Mouse (Mus musculus) G1E (cell line): ENCODE measurements at regions not wholly inside any gene's neighbourhood (a gene's known extent, or its start where the extent isn't known, plus 50 kb on each side); places are given as distances from the start of the nearest gene placed in this dataset.

Experiments used
- ATAC-seq: 2 replicates; pipeline ENCODE4 v1.8.0; 2016; ENCODE audit warnings: mild to moderate bottlenecking; ENCODE audit not compliant: insufficient number of reproducible peaks, poor library complexity, low FRiP score, severe bottlenecking; ENCODE audit errors: extremely low read depth
- DNase-seq: peaks from one replicate; pipeline ENCODE4 v3.0.0; 2012; ENCODE audit warnings: low spot score
- H3K27me3 ChIP-seq: 2 replicates; pipeline ENCODE4 v1.6.1; 2012; ENCODE audit warnings: mild to moderate bottlenecking, low read length, inconsistent platforms; ENCODE audit not compliant: insufficient read depth
- H3K36me3 ChIP-seq: replicated peaks from 2 replicates; pipeline ENCODE3; 2012; ENCODE audit warnings: mild to moderate bottlenecking, inconsistent platforms
- H3K4me1 ChIP-seq: 2 replicates; pipeline ENCODE4 v1.6.1; 2012; ENCODE audit warnings: low read depth, low read length, inconsistent platforms, mixed read lengths; ENCODE audit not compliant: insufficient read depth
- H3K4me3 ChIP-seq: 2 replicates; pipeline ENCODE4 v1.5.1; 2012; ENCODE audit warnings: low read depth, mild to moderate bottlenecking, inconsistent platforms, low read length, moderate library complexity, mixed read lengths
- H3K9me3 ChIP-seq: replicated peaks from 2 replicates; pipeline ENCODE4 v1.6.1; 2012; ENCODE audit warnings: inconsistent platforms
- CTCF ChIP-seq: IDR thresholded peaks from 2 replicates; pipeline ENCODE4 v1.5.1; 2012; ENCODE audit warnings: low read depth, low read length, inconsistent platforms, mixed read lengths
- GATA1 ChIP-seq: IDR thresholded peaks from 2 replicates; pipeline ENCODE4 v1.6.1; 2012; ENCODE audit warnings: borderline replicate concordance, low read length, inconsistent platforms, mixed read lengths
- GATA2 ChIP-seq: IDR thresholded peaks from 2 replicates; pipeline ENCODE4 v1.6.1; 2012; ENCODE audit warnings: low read depth, low read length, inconsistent platforms, borderline replicate concordance
- POLR2AphosphoS5 ChIP-seq: IDR thresholded peaks from 2 replicates; pipeline ENCODE4 v1.6.1; 2012; ENCODE audit warnings: low read depth, low read length, inconsistent platforms; ENCODE audit not compliant: insufficient replicate concordance
- TAL1 ChIP-seq: conservative IDR thresholded peaks from 2 replicates; pipeline ENCODE4 v1.6.1; 2012; ENCODE audit warnings: low read depth, low read length, inconsistent platforms, mixed read lengths

DNA sequence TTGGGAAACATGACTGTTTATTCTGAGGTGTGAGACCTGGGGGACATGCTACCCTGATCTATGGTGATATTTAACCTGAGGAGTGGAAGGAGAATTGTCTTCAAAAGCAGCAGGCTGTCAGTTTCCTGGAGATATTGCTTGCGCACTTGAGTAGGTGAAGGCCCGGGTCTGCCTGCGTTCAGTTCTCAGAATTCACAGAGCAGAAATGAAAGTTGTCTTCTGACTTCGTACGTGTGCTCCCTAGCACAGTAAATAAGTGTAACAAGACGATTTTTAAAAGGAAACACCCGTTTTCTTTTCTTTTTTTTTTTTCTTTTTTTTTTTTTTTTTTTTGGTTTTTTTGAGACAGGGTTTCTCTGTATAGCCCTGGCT is 74.4 kb downstream of the Zfp281 start:
- Histone ChIP-seq H3K9me3 (peaks cover 2% of the 10 kb centered on the region), H3K36me3 (no peaks in the 10 kb centered on the region), H3K4me3 (no peak overlapping the region), H3K27me3 (no peaks in the 10 kb centered on the region), H3K4me1 (peaks cover 2% of the 10 kb centered on the region; the same call in 1 of the 2 replicates)
- DNase-seq (no peak), ATAC-seq (no peak)
- no peak for TF ChIP-seq POLR2AphosphoS5
- TF ChIP-seq GATA2, result no peak
- TF ChIP-seq CTCF, result no peak
- no peak for TF ChIP-seq GATA1
- no peak for TF ChIP-seq TAL1

DNA sequence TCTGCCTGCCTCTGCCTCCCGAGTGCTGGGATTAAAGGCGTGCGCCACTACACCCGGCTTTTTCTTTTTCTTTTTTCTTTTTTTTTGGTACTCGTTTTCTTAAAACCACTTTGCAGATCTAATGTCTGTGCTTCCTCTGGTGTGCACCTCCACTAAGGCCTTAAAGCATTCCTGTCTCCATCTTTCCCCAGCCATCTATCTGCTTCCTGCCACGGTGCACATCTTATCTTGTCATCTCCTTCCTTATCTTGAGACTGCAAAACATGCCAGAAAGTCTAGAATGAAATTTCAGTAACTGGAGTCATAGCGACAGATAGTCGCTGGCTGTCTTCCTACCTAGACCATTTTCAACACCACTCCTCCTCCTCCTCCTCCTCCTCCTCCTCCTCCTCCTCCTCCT is 74.9 kb downstream of the Zfp281 start:
- H3K27me3 ChIP-seq, result no peaks in the 10 kb centered on the region
- peaks cover 2% of the 10 kb centered on the region; the same call in 1 of the 2 replicates for H3K4me1 ChIP-seq
- TF ChIP-seq TAL1 (no peak), GATA2 (no peak), CTCF (no peak), POLR2AphosphoS5 (no peak), GATA1 (no peak)
- peak; percentile 64 for ATAC-seq
- no peaks in the 10 kb centered on the region for H3K36me3 ChIP-seq
- peaks cover 5% of the 10 kb centered on the region for H3K9me3 ChIP-seq
- no peak for DNase-seq
- H3K4me3 ChIP-seq, result no peak overlapping the region

DNA sequence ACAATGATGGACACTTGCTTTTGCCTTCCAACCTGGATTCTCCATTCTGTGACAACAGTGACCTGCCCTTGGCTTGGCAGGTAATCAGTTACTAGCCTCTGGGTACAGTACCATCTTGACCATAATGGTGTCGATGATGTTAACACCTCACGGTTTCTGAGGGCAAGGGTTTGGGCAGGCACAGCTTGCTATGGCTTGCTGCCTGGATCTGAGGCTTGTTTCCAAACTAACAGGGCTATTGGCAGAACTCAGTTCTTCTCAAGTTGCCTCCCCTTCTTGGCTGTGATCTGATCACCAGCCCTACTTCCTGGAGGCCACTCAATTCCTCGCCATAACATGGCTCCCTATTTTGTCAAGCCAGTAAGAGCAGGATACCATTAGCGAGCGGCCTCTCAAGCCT is 79.4 kb downstream of the Zfp281 start:
- no peak overlapping the region for H3K4me3 ChIP-seq
- DNase-seq (no peak), ATAC-seq (no peak)
- H3K36me3 ChIP-seq, result no peaks in the 10 kb centered on the region
- H3K27me3 ChIP-seq, result no peaks in the 10 kb centered on the region
- peaks cover 28% of the 10 kb centered on the region for H3K9me3 ChIP-seq
- peaks cover 2% of the 10 kb centered on the region; the same call in 1 of the 2 replicates for H3K4me1 ChIP-seq
- TF ChIP-seq CTCF, result no peak
- TF ChIP-seq TAL1, result no peak
- no peak for TF ChIP-seq GATA2
- no peak for TF ChIP-seq POLR2AphosphoS5
- TF ChIP-seq GATA1, result no peak

DNA sequence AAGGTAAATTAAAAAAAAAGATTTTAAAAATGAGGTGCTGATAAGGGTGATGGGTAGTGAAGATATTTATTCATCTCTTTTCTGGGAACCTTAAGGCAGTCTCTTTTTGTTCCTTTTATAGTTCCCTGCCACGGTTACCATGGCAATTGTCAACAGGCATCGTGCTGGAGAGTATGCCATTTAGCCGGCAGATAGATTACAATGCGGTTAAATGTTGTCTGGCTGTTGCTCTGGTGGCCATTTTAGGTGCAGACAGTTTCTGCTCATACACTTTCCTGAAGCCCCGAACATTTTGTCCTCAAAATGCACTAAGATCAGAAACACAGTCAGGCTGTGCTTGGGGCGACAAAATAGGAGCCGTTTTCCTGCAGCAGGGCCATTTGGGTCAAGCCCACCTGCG is 81.8 kb downstream of the Zfp281 start:
- Histone ChIP-seq H3K27me3 (no peaks in the 10 kb centered on the region), H3K4me1 (no peaks in the 10 kb centered on the region), H3K9me3 (peaks cover 32% of the 10 kb centered on the region), H3K36me3 (no peaks in the 10 kb centered on the region), H3K4me3 (no peak overlapping the region)
- no peak for TF ChIP-seq CTCF
- no peak for ATAC-seq
- DNase-seq, result no peak

DNA sequence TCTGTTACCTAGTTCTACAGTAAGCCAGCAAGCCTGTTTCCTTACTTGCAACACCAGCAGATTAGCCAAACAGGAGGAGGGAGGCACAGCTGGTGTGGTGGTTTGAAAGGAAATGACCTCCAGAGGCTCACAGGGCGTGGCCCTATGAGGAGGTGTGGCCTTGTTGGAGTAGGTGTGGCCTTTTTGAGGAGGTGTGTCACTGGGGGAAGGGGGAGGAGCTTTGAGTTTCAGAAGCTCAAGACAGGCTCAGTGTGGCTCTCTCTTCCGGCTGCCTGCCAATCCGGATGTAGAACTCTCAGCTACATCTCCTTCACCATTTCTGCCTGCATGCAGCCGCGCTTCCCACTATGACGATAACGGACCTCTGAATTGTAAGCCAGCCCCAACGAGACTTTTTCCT is 82.7 kb downstream of the Zfp281 start:
- ATAC-seq, result no peak
- TF ChIP-seq POLR2AphosphoS5 (no peak), CTCF (no peak), TAL1 (no peak), GATA1 (no peak), GATA2 (no peak)
- H3K4me3 ChIP-seq, result no peak overlapping the region

DNA sequence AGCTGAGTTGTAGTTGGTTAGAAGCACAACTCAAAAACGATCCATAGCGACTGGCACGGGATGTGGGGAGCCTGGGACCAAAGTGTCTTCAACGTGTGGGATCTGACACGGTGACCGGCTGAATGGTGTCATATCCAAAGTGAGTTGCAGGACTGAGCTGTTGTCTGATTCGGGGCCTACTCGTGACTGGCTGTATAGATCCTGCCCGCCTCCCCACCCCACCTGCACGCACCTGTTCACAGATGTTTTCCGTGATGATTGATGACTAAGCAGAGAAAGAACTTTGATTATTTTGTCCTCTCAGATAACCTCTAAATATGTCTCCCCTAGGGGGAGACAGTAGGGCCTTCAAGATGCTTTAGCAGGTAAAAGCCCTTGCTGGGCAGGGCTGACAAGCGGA is 83.2 kb downstream of the Zfp281 start:
- H3K4me3 ChIP-seq, result no peak overlapping the region
- ATAC-seq, result no peak
- no peaks in the 10 kb centered on the region for H3K36me3 ChIP-seq
- TF ChIP-seq TAL1 (no peak), POLR2AphosphoS5 (no peak)
- H3K9me3 ChIP-seq, result peaks cover 32% of the 10 kb centered on the region
- no peaks in the 10 kb centered on the region for H3K4me1 ChIP-seq
- H3K27me3 ChIP-seq, result no peaks in the 10 kb centered on the region
- no peak for DNase-seq

More for the DNA sequence above, 82.7 kb downstream of the Zfp281 start:
- no peak for DNase-seq
- H3K27me3 ChIP-seq, result no peaks in the 10 kb centered on the region
- no peaks in the 10 kb centered on the region for H3K36me3 ChIP-seq
- H3K9me3 ChIP-seq, result peaks cover 32% of the 10 kb centered on the region
- H3K4me1 ChIP-seq, result no peaks in the 10 kb centered on the region

DNA sequence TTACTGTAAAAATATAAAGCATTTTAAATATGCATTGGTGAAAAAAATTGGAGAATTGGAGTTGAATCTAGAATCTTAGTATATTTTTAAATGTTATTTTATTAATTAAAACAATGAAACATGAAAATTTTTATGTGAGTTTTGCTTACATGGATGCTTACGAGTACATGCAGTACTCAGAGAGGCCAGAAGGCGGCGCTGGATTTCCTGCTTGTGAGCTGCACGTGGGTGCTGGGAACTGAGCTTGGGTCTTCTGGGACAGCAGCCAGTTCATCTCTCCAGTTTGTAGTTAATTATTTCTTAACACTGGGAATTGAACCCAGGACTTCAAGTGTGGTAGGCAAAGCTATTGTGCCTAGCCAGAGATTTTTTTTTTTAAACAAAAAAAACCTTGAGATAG is 85.5 kb downstream of the Zfp281 start:
- Histone ChIP-seq H3K36me3 (no peaks in the 10 kb centered on the region), H3K4me3 (no peak overlapping the region), H3K9me3 (peaks cover 32% of the 10 kb centered on the region), H3K4me1 (no peaks in the 10 kb centered on the region), H3K27me3 (no peaks in the 10 kb centered on the region)
- ATAC-seq (no peak), DNase-seq (no peak)
- TF ChIP-seq GATA1, result no peak
- TF ChIP-seq GATA2, result no peak
- TF ChIP-seq POLR2AphosphoS5, result no peak
- TF ChIP-seq CTCF, result no peak
- no peak for TF ChIP-seq TAL1
